ENCODE assay signal across 33 mouse cellular contexts in genomic region chr12:50194714-50195113, GRCm38 (mm10).
DNase-seq lines count a peak whose midpoint lies in the region; ATAC-seq and TF ChIP-seq lines count a peak whose summit lies in the region.
"Had no signal": no experiment of that assay in that cellular context is flagged by ENCODE, and none has a peak within 500 bp of the region (broad histone marks: within the 10 kb centered on the region; RNA-seq: fewer than 3 reads in every experiment).

No protein-coding gene starts in this region.

- DNase-seq in Muller cell, postnatal 12 days (ENCODE audit: inconsistent ontology term): peak; percentile 70
- DNase-seq in brain, embryonic 14.5 days (ENCODE audit: low read depth): peak; percentile 93
- DNase-seq in forebrain, embryonic 14.5 days (ENCODE audit: low spot score): peak; percentile 86
- DNase-seq in retina, postnatal 1 day: peak; percentile 90
- no peak for DNase-seq in testis, postnatal 10 days (ENCODE audit: low spot score)
- DNase-seq in embryo, embryonic 10 days (ENCODE audit: low spot score): no peak
- DNase-seq: adrenal gland, adult 2 months; adrenal gland, postnatal 36 days; B cell, adult 2 months; cerebellum, adult 2 months; cerebellum, postnatal 36 days; embryo, embryonic 11 days; gastrocnemius, postnatal 14 days; heart, postnatal 36 days; kidney, adult 9 months; kidney, postnatal 10 days; lung, embryonic 14.5 days; spleen, adult 18-20 months; thymus, adult 18-20 months; thymus, postnatal 36 days had no signal

- H3K4me2 ChIP-seq in forebrain, embryonic 14.5 days (ENCODE audit: low read length): no peak overlapping the region
- H3K4me2 ChIP-seq: embryonic facial prominence, embryonic 13.5 days; hindbrain, embryonic 12.5 days; limb, embryonic 12.5 days; liver, embryonic 15.5 days; lung, embryonic 14.5 days; neural tube, embryonic 12.5 days had no signal

- no peak overlapping the region for H3K4me3 ChIP-seq in forebrain, embryonic 14.5 days (ENCODE audit: low read depth, low read length)
- H3K4me3 ChIP-seq: embryonic facial prominence, embryonic 13.5 days; erythroblast, embryonic 14.5 days; heart, embryonic 10.5 days; hindbrain, embryonic 12.5 days; left cerebral cortex, adult 2 months; limb, embryonic 12.5 days; liver, embryonic 15.5 days; midbrain, embryonic 10.5 days; myocyte; neural tube, embryonic 12.5 days had no signal

- H3K4me1 ChIP-seq in forebrain, embryonic 14.5 days (ENCODE audit: control insufficient read depth, insufficient read depth, low read length): peaks cover 27% of the 10 kb centered on the region
- H3K4me1 ChIP-seq: heart, embryonic 10.5 days; hindbrain, embryonic 12.5 days; limb, embryonic 12.5 days; liver, embryonic 15.5 days had no signal

- H3K9me3 ChIP-seq in forebrain, embryonic 14.5 days (replicated peaks; ENCODE audit: control insufficient read depth, low read length): no peaks in the 10 kb centered on the region
- H3K9me3 ChIP-seq: embryonic facial prominence, embryonic 13.5 days; heart, embryonic 10.5 days; hindbrain, embryonic 12.5 days; limb, embryonic 12.5 days; liver, embryonic 15.5 days; midbrain, embryonic 10.5 days; neural tube, embryonic 12.5 days had no signal

- H3K27ac ChIP-seq in forebrain, embryonic 14.5 days (ENCODE audit: low read depth, low read length): peak overlapping the region; percentile 63; the same call in 1 of the 2 replicates
- H3K27ac ChIP-seq: embryonic facial prominence, embryonic 13.5 days; heart, embryonic 10.5 days; hindbrain, embryonic 12.5 days; left cerebral cortex, adult 2 months; limb, embryonic 12.5 days; liver, embryonic 15.5 days; midbrain, embryonic 10.5 days; neural tube, embryonic 12.5 days had no signal

- H3K36me3 ChIP-seq in forebrain, embryonic 14.5 days (ENCODE audit: control insufficient read depth, insufficient read depth, low read length): no peaks in the 10 kb centered on the region
- H3K36me3 ChIP-seq: embryonic facial prominence, embryonic 13.5 days; heart, embryonic 10.5 days; hindbrain, embryonic 12.5 days; limb, embryonic 12.5 days; liver, embryonic 15.5 days; midbrain, embryonic 10.5 days; neural tube, embryonic 12.5 days had no signal

- no peaks in the 10 kb centered on the region for H3K27me3 ChIP-seq in forebrain, embryonic 14.5 days (replicated peaks; ENCODE audit: control insufficient read depth, insufficient read depth, low read length)
- H3K27me3 ChIP-seq: embryonic facial prominence, embryonic 13.5 days; hindbrain, embryonic 12.5 days; limb, embryonic 12.5 days; liver, embryonic 15.5 days; neural tube, embryonic 12.5 days had no signal

- TF ChIP-seq CTCF in brain, embryonic 14.5 days (IDR thresholded peaks at IDR 0.05; ENCODE audit: borderline replicate concordance, extremely low read depth, insufficient read depth, insufficient read length): no peak

- peak; percentile 59 for ATAC-seq in forebrain, embryonic 14.5 days
- ATAC-seq: activated CD4-positive, CD25-positive, alpha-beta regulatory T cell, adult 4 months; intestine, postnatal 0 days; midbrain, embryonic 16.5 days had no signal

- no peak for TF ChIP-seq POLR2A in brain, embryonic 14.5 days (IDR thresholded peaks at IDR 0.05; ENCODE audit: borderline replicate concordance, extremely low read depth, insufficient read depth, insufficient read length, poor library complexity, severe bottlenecking)

- H3K9ac ChIP-seq in forebrain, embryonic 14.5 days (ENCODE audit: low read length): no peak overlapping the region
- H3K9ac ChIP-seq: embryonic facial prominence, embryonic 13.5 days; hindbrain, embryonic 12.5 days; limb, embryonic 12.5 days; liver, embryonic 15.5 days; lung, embryonic 14.5 days; neural tube, embryonic 12.5 days had no signal

Comparison
In these comparisons a context has a peak if more than half of its experiments do, and no peak if none do; other contexts are left out.
1. DNase-seq: peak in Muller cell, postnatal 12 days (single experiment), brain, embryonic 14.5 days (single experiment), forebrain, embryonic 14.5 days (single experiment) and retina, postnatal 1 day (single experiment); none in testis, postnatal 10 days (single experiment) and embryo, embryonic 10 days (single experiment).